In the genomic region with DNA sequence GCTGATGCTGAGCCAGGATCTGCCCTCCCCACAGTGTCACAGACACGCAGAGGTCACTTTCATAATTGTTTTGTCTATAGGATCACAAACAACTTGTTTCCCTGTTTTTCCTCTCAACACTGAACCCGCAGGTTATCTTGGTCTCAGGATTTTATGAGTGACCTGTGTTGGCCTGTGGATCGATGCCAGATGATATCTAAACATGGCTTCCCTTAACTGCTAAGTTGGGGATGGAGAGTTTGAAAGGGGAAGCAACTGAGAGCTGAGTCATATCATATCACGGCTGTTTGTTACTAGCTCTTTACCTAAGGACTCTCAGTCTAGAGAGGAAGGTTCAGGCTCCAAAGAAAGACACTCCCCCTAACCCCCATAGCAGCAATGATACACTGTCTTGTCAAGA, we compare ENCODE assay signal across 1 mouse cellular context.
TF ChIP-seq lines count a peak whose summit lies in the region.

No protein-coding gene starts in this region.

TF ChIP-seq in CH12.LX, 34 proteins besides CTCF, POLR2A, EP300 and RAD21 (continued from another document):
- TF ChIP-seq IRF4 (IDR thresholded peaks at IDR 0.05; ENCODE audit: low read depth, low read length) = peak; percentile 59; the same call in 1 of the 2 replicates
- TF ChIP-seq MAX (IDR thresholded peaks at IDR 0.05; ENCODE audit: low read length) = no peak
- peak; percentile 59; the same call in 1 of the 2 replicates for TF ChIP-seq JUND (conservative IDR thresholded peaks at IDR 0.05; ENCODE audit: low read depth, low read length)
